Mouse (Mus musculus) gastrocnemius, adult 2 months (tissue): ENCODE results near the gene Umodl1. TPM values are rescaled to one million over a fixed set of nuclear protein-coding genes. Genes with fewer than 3 reads are reported as not detected.

Experiments
- DNase-seq: peaks from one replicate; pipeline ENCODE4 v3.0.0; 2022
- H3K27ac ChIP-seq: fragments of 200-600 bp; 2 replicates; pipeline ENCODE4 v1.8.1; 2022; ENCODE audit warnings: mild to moderate bottlenecking
- H3K4me3 ChIP-seq: fragments of 200-600 bp; 2 replicates; pipeline ENCODE4 v1.8.1; 2022; ENCODE audit warnings: mild to moderate bottlenecking, moderate library complexity
- CTCF ChIP-seq: fragments of 200-600 bp; IDR thresholded peaks from 2 replicates; pipeline ENCODE4 v1.8.1; 2022; ENCODE audit warnings: antibody characterized with exemption, mild to moderate bottlenecking, moderate library complexity
- intact Hi-C: fragments of 180-260 bp; cut with DNase I; formaldehyde crosslinking; loops from one replicate; pipeline ENCODE4 v1.15.1; 2025
- total RNA-seq, 2 experiments: library from RNA; stranded (reverse); gene quantifications; 2 replicates each; pipeline ENCODE4 v1.2.3; 2021

Gene Umodl1
- total RNA-seq, 2 experiments from 2014 or later, result not detected

DNA sequence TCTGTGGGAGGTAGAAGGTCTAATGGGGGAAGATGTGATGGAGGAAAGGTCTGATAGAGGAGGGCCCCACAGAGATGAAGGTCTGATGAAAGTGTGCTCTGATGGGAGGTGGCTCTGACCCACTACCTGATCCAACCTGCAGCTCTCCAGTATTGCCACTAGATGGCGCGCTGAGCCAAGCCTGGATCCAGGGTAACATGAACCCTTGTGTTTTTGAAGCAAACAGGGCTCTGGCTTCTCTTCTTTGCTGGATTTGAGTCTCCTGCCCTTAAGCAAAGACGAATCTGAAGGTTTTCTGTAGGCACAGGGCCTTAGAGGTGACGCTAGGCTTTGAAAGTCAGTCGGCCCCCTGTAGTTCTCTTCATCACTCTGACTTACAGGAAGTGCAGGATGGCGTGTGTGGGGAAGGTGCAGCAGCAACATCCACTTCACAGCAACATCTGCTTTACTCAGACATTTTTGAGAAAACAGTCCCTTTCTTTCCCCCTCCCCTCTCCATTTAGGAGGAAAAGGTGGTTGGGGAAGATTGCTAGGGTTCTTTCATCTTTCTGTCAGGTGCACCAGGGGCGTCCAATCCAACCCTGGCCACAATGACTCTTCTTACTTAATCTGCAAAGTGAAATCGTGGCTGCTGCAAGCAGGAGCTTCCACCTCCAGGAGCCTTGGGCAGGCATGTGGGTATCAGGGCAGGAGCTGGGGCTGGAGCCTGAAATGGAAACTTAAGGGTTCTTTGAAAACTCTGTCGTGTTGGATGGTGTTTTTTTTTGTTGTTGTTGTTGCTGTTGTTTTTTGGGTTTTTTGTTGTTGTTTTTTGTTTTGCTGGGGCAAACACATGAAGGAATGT, 57.3 kb downstream of the Umodl1 start:
- intact Hi-C loops, result loop anchor here (1.0 to 10.0 kb wide), 3 partner anchors 108 to 333 kb away; no protein-coding TSS in a partner anchor
- no peak overlapping the region for H3K27ac ChIP-seq
- H3K4me3 ChIP-seq, result no peak overlapping the region
- peak; percentile 48 for DNase-seq
- TF ChIP-seq CTCF, result peak; percentile 99

DNA sequence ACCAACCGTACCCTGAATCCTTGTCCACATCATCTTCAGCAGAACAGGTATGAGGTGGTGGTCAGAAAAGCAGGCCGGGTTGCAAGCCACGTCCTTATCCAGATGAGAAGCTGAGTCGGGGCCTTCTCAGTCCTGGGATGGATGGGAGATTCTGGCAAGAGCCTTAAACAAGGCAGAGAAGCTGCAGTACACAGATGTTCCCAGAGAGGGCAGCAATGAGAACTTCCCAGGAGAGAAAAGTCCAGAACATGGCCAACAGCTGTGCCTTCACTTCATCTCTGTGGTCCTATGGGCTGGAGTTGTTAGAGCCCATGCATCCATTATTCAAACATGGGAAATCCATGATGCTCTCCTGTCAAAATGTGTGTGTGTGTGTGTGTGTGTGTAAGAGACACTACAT, 63.8 kb downstream of the Umodl1 start:
- Histone ChIP-seq H3K4me3 (no peak overlapping the region), H3K27ac (no peak overlapping the region)
- intact Hi-C loops, result loop anchor here (10.0 kb wide), 1 partner anchor 327 kb away; no protein-coding TSS in a partner anchor
- TF ChIP-seq CTCF, result peak; percentile 60
- DNase-seq, result peak; percentile 46

DNA sequence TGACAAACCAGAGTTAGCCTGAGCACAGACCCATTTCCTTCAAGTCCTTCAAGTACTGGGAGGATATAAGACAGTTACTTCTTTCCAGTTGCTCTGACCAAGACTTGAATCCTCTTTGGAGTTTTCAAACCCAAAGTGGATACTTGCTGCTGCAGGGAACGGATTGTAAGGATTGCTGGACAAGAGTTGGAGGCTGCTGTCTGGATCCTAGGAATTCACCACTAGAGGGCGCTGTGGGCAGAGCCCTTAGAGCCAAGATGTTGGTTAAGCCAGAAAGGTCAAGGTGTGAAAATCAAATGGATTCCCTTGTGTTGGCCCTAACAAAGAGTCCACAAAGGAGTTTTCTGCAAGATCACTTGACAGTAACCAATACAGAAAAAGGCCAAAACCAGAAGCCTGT, 65.1 kb downstream of the Umodl1 start:
- no peak overlapping the region for H3K4me3 ChIP-seq
- TF ChIP-seq CTCF, result peak; percentile 85
- H3K27ac ChIP-seq, result no peak overlapping the region
- peak; percentile 56 for DNase-seq
- intact Hi-C loops, result loop anchor here (10.0 kb wide), 1 partner anchor 325 kb away; no protein-coding TSS in a partner anchor

DNA sequence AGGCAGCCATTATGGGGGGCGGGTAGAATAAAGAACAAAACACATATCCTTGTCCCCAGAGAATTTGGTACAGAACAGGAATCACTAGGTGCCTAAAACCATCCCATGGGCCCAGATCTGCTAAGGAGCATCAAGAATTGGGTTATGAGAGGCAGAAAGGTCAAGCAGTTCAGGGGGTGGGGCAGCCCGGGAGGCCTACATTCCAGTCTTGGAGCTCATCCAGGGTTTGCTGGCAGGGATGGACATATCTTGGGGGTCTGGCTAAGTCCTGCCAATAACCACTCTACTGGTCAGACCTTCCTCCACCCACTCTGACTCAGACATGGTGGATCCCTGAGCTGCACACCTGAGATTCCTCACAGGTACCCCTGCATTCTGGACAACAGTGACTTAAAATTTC, 65.6 kb downstream of the Umodl1 start:
- DNase-seq, result no peak
- no peak overlapping the region for H3K27ac ChIP-seq
- H3K4me3 ChIP-seq, result no peak overlapping the region
- intact Hi-C loops, result no loop called here
- TF ChIP-seq CTCF, result no peak

DNA sequence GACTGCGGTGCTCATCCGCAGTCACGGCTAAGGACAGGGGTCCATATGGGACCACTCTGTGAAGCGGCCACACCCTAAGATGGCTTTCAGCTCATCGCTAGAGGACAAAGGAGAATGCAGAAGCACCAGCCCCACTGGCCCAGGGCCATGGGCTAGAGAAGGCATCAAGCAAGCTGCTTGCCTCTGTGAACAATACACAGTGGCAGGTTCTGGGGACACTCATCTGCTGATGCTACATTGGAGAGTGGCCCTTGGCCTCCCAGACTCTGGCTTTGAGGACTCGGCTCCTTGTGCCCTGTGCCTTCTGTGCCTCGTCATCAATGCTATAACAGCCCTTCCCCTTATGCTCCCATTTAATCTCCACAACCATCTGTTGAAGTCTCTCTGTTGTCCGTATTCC, 66.8 kb downstream of the Umodl1 start:
- no peak overlapping the region for H3K4me3 ChIP-seq
- DNase-seq, result no peak
- TF ChIP-seq CTCF, result no peak
- no peak overlapping the region for H3K27ac ChIP-seq
- intact Hi-C loops, result no loop called here

DNA sequence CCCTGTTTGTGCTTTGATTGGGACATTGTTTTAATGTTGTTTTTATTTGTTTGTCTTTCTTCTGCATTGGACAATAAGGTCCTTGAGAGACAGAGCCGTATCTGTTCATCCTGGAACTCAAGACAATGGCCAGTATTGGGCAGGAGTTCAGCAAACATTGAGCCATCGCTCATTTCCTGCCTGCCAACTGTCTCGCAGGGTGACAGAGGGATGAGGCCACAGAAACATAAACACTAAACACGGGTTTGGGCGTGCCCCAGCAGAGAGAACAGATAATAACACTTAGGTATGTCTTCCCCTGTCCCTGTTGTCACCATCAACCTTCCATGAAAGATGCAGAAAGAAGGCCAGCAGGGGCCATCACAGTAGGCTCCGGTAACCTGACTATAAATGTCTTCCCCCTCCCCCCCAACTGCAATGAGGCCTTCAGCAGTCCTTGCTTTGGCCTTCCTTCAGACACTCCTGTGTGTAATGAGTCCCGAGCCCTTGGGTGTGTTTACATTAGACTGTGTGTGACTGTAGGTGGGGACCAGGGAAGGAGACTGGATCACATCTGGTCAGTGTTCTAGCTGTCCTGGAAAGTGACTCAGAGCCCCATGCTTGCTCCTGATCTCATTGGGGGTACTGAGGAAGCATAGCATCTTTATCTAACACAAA, 69.8 kb downstream of the Umodl1 start:
- TF ChIP-seq CTCF, result no peak
- peak overlapping the region; percentile 5; the same call in 1 of the 2 replicates for H3K27ac ChIP-seq
- intact Hi-C loops, result no loop called here

DNA sequence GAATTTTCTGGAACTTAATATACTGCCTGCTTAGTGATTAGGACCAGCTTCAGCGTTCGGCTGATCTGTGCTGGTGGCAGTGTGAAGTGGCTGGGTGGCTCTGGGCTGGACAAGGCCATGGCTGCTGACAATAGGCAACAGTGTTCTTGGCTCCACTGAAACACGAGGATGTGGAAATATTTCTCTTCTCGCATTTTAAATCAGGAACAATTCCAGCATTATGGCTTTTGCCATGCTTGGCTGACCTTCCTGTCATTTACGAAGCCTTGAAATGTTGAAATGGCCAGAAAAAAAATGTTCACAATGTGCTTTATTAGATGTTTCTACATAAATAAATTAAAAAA, 70.3 kb downstream of the Umodl1 start:
- Histone ChIP-seq H3K27ac (no peak overlapping the region; the same call in 1 of the 2 replicates), H3K4me3 (no peak overlapping the region)
- intact Hi-C loops, result no loop called here
- no peak for TF ChIP-seq CTCF
- DNase-seq, result no peak

More for the DNA sequence above, 69.8 kb downstream of the Umodl1 start:
- no peak overlapping the region for H3K4me3 ChIP-seq
- no peak for DNase-seq

DNA sequence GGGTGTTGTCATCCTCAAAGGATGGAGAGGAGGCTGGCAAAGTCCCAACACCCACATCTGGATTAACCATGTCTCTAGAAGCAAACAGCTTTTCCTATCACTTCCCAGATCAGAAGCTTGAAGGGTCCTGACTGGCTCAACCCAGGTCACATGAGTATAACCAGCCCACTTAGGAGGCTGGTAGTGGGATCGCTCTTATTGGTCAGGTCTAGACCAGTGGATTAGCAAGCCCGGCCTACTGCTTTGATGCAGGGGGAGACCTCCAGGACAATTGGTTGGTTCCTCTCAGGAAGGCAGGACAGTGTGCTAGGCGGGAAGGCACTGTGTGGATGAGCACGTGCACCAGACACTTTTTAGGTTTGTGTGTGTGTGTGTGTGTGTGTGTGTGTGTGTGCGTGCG, 72.5 kb downstream of the Umodl1 start:
- intact Hi-C loops, result no loop called here
- no peak for TF ChIP-seq CTCF
- no peak for DNase-seq

DNA sequence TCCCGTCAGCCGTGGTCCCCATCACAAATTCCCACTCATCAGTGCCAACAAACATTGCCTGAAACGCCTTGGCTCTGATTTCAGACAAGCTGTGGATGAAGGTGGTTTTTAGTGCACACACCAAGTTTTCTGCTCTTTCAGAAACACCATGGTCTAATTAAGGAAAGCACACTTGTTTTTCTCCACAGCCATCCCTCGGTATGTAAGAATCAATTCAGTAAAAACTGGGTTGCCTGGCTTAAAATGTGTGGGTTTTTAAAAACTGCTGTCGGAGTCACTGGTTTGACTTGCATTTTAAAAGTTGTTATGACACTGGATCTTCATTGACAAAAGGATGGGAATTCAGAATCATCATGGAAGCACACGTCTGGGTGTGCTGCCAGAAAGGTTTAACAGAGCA, 73.3 kb downstream of the Umodl1 start:
- Histone ChIP-seq H3K27ac (no peak overlapping the region), H3K4me3 (no peak overlapping the region)
- DNase-seq, result no peak
- intact Hi-C loops, result no loop called here
- no peak for TF ChIP-seq CTCF

More for the DNA sequence above, 72.5 kb downstream of the Umodl1 start:
- no peak overlapping the region for H3K27ac ChIP-seq
- no peak overlapping the region for H3K4me3 ChIP-seq

DNA sequence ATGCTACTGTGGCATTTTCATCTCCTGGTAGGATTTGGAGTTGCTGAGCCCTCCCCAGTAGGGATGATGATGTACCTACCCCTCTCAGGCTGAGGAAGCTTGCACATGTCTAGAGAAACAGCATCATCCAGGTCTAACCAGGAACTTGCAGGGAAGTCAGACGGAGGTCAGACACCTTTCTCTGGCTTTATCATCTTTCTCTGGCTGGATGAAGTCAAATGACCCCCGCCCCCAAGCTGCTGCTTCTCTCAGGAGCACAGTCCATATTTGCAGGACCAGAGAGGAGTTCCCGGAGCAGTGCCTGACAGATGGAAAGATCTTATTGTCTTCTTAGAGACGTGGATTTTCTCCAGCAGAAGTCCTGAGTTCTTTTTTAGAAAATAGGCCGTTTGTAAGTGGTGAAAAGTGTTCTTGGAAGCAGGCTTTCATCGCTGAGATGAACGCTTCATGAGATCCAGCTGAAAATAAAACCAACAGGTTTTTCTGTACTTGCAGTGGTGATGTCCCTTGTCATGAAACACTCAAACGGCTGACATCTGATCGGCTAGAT, 74.5 kb downstream of the Umodl1 start:
- DNase-seq, result no peak
- Histone ChIP-seq H3K27ac (no peak overlapping the region), H3K4me3 (no peak overlapping the region)
- intact Hi-C loops, result no loop called here
- no peak for TF ChIP-seq CTCF

DNA sequence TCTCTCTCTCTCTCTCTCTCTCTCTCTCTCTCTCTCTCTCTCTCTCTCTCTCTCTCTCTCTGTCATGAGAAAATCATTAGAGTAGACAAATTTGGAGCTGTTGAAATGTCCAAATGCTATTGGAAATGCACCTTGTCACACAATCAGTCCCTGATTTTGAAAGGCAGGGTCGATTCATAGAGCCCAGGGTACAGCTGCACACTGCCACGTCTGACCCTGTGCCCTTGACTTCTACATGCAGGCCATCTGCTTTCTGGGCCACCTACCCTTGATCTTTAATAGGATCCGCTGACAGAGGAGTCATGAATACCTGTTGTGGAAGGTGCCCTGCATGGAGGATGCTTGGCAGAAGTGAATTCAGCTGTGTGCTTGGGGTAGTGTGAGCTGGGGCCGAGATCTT, 75.0 kb downstream of the Umodl1 start:
- Histone ChIP-seq H3K4me3 (no peak overlapping the region), H3K27ac (no peak overlapping the region)
- intact Hi-C loops, result no loop called here
- no peak for TF ChIP-seq CTCF
- DNase-seq, result no peak

DNA sequence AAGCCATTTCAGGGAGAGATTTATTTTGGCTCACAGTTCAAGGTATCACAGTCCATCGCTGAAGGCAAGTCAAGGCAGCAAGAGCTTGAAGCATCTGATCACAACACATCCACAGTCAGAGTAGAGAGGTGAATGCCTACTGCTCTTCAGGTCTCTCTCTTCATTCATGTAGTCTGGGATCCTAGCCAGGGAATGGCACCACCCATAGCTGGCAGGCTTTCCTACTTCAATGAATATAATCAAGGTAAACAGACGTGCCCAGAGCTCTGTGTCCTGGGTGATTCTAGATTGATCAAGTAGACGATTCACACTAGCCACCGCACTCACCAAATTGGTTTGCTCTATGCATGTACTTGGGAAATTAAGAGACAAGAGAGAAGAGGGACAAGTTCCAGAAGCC, 77.9 kb downstream of the Umodl1 start:
- H3K4me3 ChIP-seq, result no peak overlapping the region
- DNase-seq, result no peak
- intact Hi-C loops, result no loop called here
- H3K27ac ChIP-seq, result no peak overlapping the region
- TF ChIP-seq CTCF, result no peak

DNA sequence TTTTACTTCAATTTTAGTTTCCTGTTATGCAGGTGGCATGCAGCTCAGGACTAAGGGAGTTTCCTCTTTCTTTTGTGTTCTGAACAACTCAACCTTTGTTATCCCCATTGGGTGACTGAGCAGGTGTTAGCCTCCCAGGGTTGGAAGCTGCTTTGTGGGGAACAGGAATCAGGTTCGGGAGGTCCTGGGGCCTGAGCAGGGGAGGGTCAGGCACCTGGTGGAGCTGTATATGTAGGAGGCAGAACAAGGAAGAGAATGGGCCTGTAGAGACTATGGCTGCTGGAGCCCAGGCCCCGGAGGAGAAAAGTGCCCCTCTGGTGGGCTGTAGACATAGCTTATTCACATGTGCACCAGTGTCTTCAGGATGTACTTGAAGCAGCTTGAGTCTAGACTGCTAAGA, 78.8 kb downstream of the Umodl1 start:
- H3K4me3 ChIP-seq, result no peak overlapping the region
- no peak for TF ChIP-seq CTCF
- intact Hi-C loops, result no loop called here
- no peak overlapping the region for H3K27ac ChIP-seq
- DNase-seq, result no peak
